Mouse (Mus musculus) testis, adult 2 months (tissue): ENCODE data around the gene Insyn1.

Source experiments
- CTCF ChIP-seq: fragments of 200-500 bp; IDR thresholded peaks from 2 replicates; pipeline ENCODE4 v1.5.1; 2012; ENCODE audit warnings: low read depth, mild to moderate bottlenecking, inconsistent platforms, low read length, moderate library complexity; ENCODE audit not compliant: control insufficient read depth, insufficient read depth, insufficient replicate concordance
- POLR2A ChIP-seq: fragments of 200-500 bp; IDR thresholded peaks from 2 replicates; pipeline ENCODE4 v1.6.1; 2012; ENCODE audit warnings: low read depth, mild to moderate bottlenecking, inconsistent platforms, low read length, moderate library complexity; ENCODE audit not compliant: control insufficient read depth

DNA sequence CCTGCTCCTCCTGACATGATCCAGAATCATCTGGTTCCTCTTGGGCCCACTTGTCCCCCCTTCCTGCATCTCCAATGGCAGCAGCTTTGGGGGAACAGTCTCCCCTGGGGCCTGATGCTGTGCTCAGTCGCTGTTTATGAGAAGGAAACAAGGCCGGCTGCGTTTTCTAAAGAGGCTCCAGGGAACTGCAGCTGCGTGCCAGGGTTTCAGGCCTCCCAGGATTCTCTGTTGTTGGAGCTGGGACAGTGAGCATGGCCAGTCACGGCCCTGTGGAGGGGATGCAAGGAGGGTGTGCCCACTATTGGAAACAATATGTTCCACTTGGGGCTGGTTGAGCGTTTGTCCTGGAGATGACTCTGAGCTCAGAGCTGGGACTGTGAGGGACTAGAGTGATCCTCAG is 17.9 kb upstream of the Insyn1 start:
- TF ChIP-seq CTCF (no peak), POLR2A (no peak)
